Mouse (Mus musculus) telencephalon, adult 2 months (tissue): ENCODE measurements around the gene Mettl4.

Experiments
- DNase-seq: peaks from one replicate; pipeline ENCODE4 v3.0.0-alpha.2; 2011; ENCODE audit warnings: low read depth, low spot score

Mettl4 gene

DNA sequence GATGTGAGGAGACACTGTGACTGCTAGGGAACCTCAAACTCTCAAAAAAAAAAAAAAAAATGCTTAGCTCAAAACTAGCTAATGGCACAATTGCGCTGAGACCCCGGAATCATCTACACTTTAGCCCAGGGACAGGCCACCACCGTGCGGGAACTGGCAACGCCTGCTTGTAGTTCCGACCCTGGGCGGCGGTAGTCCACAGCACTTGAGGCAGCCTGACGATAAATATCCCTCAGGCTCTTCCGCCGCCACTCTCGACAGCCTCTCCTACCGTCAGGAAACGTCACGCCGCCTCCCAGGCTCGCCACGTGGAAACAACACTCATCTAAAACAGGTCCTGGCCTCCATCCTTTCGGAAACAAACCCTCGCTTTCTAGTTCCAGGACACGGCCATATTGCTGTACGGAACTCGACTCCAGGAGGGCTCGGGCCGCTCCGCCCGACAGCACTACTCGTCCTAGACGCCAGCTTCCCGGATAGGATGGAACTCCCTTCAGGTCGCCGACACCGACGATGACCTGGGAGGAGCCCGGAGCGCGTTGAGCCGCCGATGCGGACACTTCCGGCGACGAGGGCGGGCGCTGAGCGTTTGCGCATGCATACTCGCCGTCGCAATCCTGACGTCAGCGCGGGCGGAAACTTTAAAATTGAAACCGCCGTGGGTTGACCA is at the start of gene Mettl4:
Mettl4 (minus strand) TSS at position 554 of the 670 bp plus-strand sequence.
- DNase-seq, result peak; percentile 97

DNA sequence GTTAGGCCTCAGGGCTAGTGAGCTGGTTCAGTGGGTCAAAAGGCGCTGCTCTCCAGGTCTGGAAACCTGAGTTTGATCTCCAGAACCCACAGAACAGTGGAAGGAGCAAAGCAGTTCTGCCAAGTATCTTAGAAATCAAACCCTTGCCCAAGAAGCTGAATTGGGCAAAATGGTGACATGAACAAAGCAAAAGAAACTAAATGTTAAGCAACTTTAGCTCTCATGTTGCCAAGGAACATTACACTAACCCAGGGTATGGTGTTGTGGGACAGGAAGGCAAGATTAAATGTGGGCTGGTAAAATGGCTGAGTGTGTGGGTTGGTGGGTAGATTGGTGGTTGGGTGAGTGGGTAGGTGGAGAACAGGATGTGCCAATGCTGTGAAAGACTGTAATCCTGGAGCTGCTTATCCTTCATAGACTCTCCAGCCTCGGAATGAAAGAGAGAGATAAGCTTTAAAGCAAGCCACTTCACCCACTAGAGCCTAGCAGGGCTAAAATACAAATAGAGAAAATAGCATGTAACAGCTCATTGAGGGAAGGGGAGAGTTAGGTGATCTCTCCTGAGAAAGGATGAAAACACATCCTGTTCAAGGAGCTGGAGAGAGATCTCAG is 29.2 kb upstream of the Mettl4 start:
- peak; percentile 6 for DNase-seq

DNA sequence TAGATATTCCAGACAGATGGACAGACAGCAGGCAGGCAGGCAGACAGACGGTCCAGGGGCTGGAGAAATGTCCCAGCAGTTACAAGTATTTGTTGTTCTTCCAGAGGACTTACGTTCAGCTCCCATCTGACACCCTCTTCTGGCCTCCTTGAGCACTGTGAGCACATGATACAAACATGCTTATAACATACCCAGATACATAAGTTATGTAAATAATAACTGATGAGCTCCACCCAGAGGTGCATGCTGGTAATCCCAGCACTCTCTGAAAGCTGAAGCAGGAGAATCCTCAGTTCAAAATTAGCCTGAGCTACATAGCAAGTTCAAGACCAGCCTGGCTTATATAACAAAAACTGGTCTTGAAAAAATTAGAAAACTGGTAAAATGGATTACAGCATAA is 18.7 kb upstream of the Mettl4 start:
- no peak for DNase-seq

DNA sequence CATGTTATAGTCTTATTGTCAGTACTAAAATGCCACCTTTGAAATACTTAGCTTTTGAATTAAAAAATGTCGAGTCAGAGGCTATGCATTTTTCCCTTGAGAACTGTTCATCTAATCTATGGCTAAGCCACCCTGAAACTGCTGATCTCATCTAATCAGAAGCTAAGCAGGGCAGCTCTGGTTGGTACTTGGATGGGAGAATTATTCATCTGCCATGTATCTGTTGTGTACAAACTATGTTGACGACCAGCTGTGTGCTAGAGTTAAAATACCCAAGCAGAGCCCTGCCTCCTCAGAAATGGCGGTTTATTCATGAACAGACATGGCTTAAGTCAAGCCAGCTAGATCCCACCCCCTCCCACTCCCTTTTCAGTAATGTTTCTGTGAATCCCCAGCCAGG is 14.9 kb upstream of the Mettl4 start:
- no peak for DNase-seq

DNA sequence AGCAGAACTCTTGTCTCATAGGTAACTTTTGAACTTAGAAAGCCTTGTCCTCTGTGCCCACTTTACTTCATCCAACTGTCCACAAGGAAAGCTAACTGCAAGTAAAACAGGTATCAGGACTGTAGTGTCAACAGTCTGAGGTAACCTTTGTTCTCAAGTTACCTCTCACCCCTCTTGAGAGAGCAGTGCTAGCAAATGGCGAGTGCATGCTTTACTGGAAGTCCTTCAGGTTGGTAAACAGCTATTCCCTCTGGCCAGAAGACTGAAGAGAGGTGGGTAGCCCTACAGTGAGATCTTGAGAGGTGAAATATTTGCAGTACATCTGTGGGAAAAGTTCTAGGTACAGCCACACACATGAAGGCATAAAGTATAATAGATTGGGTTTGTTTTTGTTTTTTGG is 14.2 kb upstream of the Mettl4 start:
- DNase-seq, result no peak

DNA sequence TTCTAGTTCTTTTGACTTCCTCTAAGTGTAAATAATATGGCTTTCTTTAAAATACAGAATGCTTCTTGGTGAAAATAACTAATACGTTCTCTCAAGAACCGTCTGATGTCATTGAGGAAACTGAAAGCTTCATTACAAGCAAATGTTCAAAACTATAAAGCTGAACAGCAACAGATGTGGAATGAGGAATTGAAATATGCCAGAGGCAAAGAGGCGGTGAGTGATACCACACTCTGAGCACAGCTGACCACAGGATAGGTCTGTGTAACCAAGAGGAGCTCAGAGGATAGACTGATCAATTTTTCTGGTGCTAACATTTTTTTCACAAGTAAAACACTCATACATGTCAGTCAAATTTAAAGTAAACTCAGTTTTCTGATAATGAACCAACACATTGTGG is 12.6 kb upstream of the Mettl4 start:
- DNase-seq, result no peak

DNA sequence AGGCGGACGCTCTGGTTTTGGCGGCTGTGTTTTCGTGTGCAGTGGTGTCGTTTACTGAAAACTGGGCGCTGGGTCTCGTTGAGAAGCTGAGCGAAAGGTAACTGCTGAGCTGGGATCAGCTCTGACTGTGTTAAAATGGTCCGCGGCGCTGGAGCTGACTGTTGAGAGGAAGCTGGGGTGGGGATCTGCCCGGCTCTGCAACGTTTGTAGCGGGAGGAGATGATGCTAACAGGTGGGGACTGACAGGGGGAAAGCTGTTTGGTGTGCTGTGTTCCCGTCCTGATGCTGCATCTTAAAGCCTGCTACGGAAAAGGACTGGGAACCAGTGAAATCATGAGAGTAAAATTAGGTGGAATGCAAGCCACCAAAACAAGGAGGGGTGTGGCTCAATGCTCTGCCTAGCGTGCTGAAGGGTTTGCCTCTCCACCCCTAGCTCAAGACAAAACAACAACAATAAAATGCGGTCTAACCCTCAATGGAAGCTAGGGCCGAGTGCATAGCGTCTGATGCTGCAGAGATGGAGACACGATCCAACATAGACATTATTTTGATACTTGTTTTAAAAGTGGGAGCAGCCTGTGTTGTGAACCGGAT is 414 bp upstream of the Mettl4 start:
- no peak for DNase-seq

DNA sequence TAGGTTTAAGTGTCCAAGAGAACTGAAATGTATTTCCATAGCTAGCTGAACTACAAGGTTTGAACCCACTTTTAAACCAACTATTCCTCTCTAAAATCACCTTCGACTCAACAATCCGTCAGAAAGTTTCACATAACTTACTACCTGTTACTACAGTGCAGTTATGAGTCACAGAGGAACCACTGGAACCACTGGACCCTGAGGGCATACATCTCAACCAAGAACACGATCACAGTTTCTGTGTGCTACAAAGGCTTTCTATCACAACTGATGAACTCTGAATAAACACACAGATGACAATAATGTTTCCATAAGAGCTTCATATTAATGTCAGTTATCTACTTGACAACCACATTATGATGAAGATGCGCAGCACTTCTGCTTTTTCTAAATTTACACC is 11.6 kb downstream of the Mettl4 start:
- no peak for DNase-seq

DNA sequence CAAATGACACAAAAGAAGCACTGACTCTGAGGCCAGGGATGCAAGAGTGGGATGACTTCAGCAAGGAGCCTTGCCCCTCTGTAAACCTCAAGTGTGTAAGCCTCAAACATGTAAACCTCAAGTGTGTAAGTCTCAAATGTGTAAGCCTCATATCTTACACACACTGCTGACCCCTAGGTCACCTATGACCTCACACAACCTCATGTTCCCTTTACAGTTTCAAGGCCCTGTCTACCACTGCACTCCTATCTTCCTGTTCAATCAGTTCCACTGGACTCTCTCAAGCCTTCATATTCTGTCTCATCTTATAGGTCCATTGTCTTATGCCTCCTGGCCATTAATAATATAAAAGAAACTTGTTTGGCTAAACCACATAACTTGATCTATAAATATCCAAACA is 13.9 kb downstream of the Mettl4 start:
- no peak for DNase-seq

DNA sequence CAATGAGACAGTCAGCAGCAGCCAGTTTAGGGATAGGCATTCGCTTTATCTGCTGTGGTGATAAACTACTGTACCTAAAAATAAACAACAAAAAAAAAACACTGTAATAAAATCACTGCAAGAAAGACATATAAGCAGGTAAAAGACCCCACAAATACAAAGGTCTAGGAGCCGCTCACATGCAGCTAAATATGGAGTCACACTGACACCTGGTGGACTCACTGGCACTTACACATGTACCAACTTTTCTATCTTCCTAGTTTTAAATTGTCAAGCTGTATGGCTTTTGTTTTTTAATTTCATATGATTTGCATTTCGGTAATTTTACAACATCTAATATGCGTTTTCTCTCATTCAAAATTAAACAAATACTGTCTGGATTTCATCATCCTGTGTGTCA is 14.4 kb downstream of the Mettl4 start:
- DNase-seq, result no peak

DNA sequence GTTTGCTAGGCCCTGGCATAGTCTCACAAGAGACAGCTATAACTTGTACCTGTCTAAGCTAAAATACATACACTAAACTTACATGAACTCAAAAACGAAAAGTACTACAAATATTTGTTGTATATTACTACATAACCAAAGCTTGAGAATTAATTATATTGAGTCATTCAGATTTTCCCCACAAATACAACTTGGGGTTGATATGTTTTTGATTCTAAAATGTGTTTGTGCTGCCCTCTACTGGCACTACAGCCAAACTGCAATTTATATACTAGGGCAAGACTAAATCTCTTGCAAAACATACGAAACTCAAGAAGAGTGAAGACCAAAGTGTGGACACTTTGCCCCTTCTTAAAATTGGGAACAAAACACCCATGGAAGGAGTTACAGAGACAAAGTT is 19.4 kb downstream of the Mettl4 start:
- peak; percentile 45 for DNase-seq

DNA sequence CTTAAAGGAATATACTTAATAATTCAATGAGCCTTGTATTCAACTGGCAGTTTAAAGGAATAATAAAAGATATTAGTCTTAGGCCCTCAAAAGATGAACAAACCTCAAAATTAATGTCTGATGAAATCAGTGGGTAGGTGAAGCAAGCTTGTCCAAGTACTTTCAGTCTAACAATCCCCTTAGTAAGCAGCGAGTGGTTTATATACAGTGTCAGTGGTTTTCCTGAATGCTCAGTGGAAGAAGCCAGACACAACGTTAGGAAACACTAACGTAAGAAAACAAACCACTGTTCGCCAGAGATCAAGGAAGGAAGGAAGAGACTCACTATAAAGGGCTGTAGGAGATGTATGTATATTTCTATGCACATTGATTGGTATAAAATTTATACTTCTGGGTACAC is 23.1 kb downstream of the Mettl4 start:
- no peak for DNase-seq

DNA sequence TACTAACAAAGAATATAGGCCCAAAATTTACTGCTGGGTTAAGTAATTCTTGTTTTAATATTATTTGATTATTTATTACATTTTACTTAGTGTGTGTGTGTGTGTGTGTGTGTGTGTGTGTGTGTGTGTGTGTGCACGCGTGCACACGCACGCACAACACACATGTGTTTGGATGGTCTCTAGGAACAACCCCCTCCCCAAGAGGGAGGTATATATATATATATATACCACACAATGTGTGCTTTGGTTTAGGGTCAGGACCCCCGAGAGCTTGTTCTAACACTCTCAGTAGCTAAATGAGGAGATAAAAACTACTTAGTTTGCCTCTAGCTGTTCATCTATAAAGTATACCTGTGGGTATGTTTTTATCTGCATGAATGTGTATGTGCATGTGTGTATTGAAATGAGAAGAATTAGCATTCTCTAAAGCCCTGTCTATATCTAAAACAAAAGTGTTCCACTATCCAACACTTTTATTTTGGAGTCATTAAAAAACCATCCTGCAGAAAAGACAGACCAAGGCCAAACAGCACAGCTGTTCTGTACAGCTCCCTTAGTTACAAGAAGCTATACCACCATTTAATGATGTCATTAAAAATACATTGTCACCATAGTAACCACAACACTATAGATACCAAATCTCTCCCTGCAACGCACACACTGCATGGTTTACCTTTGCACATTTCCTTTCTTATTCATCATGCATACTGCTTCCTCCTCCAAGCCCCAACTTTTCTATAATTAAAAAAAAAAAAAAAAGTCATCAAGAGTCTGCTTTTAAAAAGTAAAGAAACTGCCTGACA is 76.1 kb downstream of the Mettl4 start:
- DNase-seq, result no peak
